Mouse (Mus musculus) neutrophil, adult 5-6 weeks (primary cell): Measurements from ENCODE around the gene Slit3. TPM values are rescaled to one million over a fixed set of nuclear protein-coding genes. Genes with fewer than 3 reads are reported as not detected.

Experiments used
- ATAC-seq: fragments of 151-379, 151-347 bp; 2 replicates; pipeline ENCODE4 v1.8.0; 2017; ENCODE audit warnings: mild to moderate bottlenecking, moderate TSS enrichment; ENCODE audit not compliant: insufficient number of reproducible peaks, poor library complexity, low FRiP score, severe bottlenecking; ENCODE audit errors: extremely low read depth
- total RNA-seq: library from RNA; stranded (forward); fragments of 200-1000 nt; gene quantifications from 2 replicates; pipeline ENCODE4 v1.2.3, GENCODE M21; 2017

Gene Slit3
- total RNA-seq, 1 experiment from 2014 or later: not detected

DNA sequence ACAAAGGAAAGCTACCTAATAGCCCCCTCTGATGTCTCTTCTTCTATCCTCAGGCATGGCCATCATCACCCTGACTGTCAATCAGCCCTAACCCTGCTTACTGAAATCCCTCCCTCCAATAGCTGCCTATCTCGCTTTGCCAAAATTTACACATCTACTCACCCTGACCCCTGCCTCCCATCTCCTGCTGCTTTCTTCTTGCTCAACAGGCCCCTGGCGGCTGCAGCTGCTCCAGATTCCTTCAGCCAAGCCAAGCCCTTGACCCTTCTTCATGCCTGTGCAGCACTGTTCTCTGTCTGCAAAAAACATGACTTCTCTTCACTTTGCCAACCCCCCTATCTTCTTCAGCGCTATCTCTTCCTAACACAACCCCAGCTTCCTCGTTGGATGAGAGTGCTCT, 245.6 kb downstream of the Slit3 start:
- no peak for ATAC-seq

DNA sequence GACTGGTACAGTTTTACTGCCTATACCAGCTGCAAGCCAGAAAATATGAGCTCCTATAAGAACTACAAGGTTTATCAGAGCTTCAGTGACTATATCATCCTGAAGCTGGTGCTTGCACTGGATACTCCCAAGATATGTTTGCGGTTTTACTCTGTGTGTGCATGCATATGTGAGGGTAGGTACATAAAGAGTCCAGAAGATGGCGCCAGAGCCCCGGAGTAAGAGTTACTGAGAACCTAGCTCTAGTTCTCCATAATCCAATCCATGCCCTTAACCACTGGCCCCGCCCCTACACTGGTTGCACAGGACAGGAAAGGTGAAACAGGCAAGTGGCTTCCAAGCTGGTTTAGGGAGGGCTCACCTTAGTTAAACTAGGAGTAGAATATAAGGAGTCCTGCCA, 246.2 kb downstream of the Slit3 start:
- no peak for ATAC-seq

GRCm38 (mm10) chr11:35369964-35370363, 248.9 kb downstream of the Slit3 start:
- no peak for ATAC-seq

DNA sequence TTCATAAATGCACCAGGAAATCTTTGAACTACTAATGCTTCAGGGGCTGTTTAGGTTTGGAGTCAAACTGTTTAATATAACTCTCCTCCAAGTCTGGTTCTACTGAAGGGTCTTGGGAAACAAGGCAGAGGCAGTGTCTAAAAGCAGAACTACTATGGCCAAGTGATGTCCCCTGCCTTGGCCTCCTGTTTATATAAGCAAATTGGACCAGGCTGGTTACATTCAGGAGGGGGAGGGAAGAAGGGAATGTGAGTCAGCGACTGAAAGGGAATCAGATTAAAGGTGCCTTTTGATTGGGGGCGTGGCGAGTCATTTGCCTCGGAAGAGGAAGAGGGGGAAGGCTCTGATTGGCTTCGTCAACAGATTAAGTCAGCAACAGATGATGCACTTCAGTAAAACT, 249.7 kb downstream of the Slit3 start:
- no peak for ATAC-seq

GRCm38 (mm10) chr11:35372410-35372809, 251.4 kb downstream of the Slit3 start:
- no peak for ATAC-seq

DNA sequence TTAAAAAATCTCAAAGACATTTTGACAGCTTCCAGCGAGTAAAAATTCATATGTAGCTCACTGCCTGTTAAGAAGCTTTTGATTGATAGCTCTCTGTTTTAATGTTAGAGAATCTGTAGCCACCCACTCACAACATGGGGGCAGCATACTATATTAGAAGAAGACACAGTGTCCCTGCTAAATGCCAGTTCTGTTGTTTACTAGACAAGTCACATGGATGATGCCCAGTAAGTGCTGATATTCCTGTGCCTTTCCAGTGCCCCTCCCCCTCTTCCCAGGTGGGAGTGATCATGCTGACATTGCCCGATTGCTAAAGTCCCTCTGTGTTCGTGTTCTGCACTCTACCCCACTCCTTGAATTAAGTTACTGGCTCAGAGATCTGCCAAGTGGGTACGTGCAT, 254.0 kb downstream of the Slit3 start:
- no peak for ATAC-seq

GRCm38 (mm10) chr11:35378802-35379201, 257.8 kb downstream of the Slit3 start:
- ATAC-seq: no peak

GRCm38 (mm10) chr11:35379407-35379806, 258.4 kb downstream of the Slit3 start:
- ATAC-seq: no peak

DNA sequence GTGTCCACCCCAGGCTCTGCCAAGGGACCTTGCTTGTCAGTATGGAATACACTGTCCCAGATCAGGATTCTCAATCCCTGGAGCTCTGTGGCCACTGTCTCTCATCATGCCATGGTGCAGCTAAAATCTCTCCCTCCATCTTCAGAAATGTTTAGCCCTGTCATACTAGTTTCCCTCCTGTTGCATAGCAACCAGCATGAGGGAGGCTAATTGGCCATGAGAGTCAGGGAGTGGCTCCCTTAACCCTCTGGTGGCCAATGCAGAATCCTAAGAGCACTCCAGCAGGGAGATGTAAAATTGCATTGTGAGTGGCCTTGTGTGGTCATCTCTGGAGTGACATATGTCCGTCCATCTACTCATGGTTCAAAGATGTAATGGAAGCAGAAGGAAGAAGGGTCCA, 259.7 kb downstream of the Slit3 start:
- ATAC-seq: no peak

DNA sequence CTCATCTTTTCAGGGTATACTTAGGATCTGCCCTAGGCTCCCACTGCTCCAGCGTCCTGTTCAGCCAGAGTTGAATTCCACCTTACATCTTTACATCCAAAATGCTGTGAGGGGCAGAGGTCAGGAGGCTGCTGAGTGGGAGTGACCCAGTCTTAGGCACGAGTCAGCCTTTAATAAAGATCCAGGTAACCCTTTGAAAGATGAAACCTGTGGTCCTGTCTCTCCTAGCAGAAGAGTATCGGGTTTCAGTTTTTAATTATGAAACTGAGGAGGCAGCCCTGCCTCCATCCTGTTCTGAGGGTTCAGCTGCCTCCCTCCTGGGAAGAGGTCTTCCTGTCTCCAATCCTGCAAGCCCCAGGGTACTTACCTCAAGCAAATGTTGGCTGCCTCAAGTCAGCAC, 264.4 kb downstream of the Slit3 start:
- ATAC-seq: no peak

DNA sequence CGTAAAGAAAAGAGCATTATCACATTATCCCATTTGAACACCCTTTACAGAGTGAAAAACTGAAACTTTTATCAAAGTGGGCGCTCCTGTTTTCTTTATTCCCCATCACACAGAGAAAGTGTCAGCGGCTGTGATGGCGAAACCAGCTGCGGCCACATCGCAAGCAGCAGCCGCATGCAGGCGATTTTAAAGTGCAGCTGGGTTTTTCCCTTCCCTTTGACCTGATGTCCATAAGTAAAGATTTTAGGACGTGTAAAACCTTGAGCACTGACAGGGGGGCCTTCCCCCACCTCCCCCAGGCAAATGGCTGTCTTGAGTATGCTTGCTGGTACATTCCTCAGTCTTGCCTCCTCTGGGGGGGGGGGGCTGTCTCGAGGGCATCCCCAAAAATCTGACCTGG, 266.8 kb downstream of the Slit3 start:
- ATAC-seq: no peak

DNA sequence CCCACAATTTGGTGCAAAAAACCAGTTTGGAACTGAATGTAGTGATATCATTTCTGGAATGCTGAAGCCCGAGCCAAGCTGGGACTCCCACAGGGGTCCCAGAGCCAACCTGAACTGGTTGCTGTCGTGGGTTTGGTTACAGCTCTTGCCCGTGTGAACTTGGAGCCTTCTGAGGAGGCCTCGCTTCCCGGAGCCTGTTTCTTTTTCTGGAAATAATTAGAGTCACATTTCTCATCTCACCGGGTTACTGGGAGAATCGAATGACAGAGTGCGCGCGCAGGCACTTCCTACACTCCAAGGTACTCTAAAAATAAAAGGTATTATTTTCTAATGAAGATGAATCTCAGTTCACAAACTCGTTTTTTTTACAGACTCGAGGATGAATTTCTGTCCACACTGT, 267.4 kb downstream of the Slit3 start:
- no peak for ATAC-seq

- ATAC-seq: no peak
Measured at GRCm38 (mm10) chr11:35389341-35389740, 268.3 kb downstream of the Slit3 start.

DNA sequence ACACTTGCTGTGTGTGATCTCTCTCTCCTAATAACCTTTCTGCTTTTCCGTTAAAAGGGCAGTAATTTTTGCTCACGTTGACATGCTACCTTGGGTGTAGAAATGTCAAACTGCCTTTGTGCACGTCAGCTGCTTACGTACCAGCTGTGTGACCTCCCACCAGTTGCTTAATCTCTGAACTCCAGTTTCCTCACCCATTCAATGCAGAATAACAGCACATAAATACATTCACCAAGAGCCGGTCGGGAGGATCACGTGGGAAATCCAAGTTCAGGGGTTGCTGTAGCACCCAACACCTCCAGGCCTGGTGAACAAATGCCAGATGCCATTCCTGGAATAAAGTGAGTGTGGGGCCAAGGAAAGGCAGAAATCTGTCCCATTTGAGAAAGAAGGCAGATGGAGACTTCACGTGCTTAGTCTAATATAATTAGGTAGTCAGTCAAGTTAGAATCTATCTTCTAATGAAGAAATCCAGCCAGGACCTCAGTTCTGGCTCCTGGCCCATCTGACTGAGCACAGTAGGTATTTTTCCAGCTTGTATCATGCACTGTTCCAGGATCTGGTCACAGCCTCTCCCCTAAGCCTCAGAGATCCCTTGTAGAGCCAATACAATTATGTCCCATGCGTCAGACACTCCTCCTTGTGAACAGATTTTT, 268.9 kb downstream of the Slit3 start:
- no peak for ATAC-seq

- no peak for ATAC-seq
Measured at GRCm38 (mm10) chr11:35393815-35394214, 272.8 kb downstream of the Slit3 start.

- no peak for ATAC-seq
Measured at GRCm38 (mm10) chr11:35395376-35395775, 274.4 kb downstream of the Slit3 start.

- no peak for ATAC-seq
Measured at GRCm38 (mm10) chr11:35398353-35398752, 277.3 kb downstream of the Slit3 start.

DNA sequence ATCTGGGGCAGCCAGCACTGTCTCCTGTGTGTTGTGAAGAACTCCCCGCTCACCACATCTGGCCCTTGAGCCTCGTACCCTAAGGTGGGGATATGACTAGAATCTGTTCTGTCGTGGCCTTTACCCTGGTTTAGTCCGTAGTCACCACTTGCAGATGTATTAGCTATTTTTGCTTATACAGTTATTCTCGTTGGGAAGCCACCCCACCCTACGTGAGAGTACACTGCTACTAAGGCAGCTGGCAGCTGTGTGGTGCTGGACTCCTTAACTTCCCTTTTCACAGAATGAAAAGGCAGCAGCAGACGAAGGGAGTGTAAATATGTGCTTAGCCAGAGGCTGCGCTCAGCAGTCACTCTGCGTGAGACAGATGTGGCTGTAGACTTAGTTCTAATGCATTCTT, 282.5 kb downstream of the Slit3 start:
- ATAC-seq: no peak

DNA sequence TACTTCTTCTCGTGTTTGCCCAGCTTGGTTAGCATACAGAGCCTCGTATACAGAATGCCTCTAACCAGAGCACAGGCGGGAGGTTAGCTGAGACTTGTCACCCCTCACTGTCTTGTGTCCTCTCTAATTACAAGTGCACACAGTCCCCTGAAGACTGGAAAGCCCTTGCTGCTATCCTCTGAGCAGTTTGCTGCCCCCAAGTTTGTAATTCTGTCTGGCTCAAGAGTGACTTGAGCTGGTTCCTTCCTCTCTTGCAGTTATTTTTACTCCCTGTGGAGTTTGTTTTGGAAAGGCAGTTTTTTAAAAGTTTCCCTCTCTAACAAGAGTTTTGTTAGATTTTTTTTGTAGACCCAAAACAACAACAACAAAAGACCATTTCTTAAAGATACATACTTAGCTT, 285.0 kb downstream of the Slit3 start:
- ATAC-seq: no peak

DNA sequence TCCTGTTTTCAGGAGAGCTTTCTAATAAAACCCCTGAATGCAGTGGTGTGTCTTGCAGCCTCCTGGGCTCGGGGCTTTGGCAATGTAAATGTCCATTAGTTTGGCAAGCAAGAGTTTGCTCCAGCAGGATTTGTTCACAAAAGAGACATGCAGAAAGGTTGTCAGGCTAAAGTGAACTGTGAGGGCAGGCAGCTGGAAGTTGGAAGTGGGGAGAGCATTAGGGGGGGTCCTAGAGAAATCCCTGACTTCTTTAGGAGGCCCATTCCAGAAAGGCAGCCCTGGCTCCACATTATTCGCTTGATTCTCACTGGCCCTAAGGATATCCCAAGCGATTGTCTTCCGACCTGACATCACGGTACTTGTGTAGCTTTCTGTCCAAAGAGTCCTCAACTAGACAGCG, 285.5 kb downstream of the Slit3 start:
- no peak for ATAC-seq

- no peak for ATAC-seq
Measured at GRCm38 (mm10) chr11:35407341-35408154, 286.5 kb downstream of the Slit3 start.
